Mouse (Mus musculus) cortical plate, adult 2 months (tissue): ENCODE results near the gene Phldb3.
A peak's percentile ranks its signal among the peaks of the same experiment; 100 is the strongest.

Experiments
- CTCF ChIP-seq: fragments of 200-500 bp; IDR thresholded peaks from 2 replicates; pipeline ENCODE4 v1.5.1; 2011; ENCODE audit warnings: mild to moderate bottlenecking, control low read depth, low read length; ENCODE audit not compliant: insufficient read depth; ENCODE audit errors: extremely low read depth
- POLR2A ChIP-seq: fragments of 200-500 bp; IDR thresholded peaks from 2 replicates; pipeline ENCODE4 v1.6.1; 2011; ENCODE audit warnings: mild to moderate bottlenecking, low read length, control low read depth; ENCODE audit not compliant: insufficient read depth; ENCODE audit errors: extremely low read depth

DNA sequence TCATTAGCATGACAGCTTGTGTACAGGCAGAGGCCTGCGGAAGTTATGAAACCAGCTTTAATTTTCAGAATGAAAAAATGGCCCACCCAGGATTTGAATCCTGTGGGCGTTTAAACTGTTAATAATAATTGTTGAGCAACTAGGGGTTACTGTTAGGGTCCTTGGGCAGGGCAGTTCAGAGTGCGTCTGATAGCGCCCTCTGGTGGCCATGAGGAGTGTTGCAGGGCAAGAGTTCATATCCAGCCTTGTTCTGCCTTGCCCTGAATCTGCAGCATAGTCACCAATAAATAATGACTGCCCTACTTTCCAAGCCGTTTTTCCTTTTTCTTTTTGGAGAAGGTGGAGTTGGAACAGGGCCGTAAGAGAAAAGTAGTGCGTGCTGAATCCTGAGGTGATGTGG lies 43.1 kb downstream of the Phldb3 start:
- TF ChIP-seq CTCF = peak; percentile 68
- no peak for TF ChIP-seq POLR2A
